Mouse (Mus musculus) liver, adult 2 months (tissue): ENCODE data around the gene Maml3.

ENCODE experiments used
- CTCF ChIP-seq: fragments of 200-500 bp; IDR thresholded peaks from 2 replicates; pipeline ENCODE4 v1.5.1; 2011; ENCODE audit warnings: low read depth, low read length, control low read depth
- POLR2A ChIP-seq: fragments of 200-500 bp; IDR thresholded peaks from 2 replicates; pipeline ENCODE4 v1.6.1; 2011; ENCODE audit warnings: low read length, control low read depth; ENCODE audit not compliant: insufficient read depth; ENCODE audit errors: extremely low read depth

- no peak for TF ChIP-seq POLR2A
- no peak for TF ChIP-seq CTCF
These were observed 316.9 kb downstream of the Maml3 start for GRCm38 (mm10) chr3:51787945-51788344.
